Mouse (Mus musculus) kidney, embryonic 16.5 days (tissue): ENCODE data around the gene Lcn10. TPM values are rescaled to one million over a fixed set of nuclear protein-coding genes. Genes with fewer than 3 reads are reported as not detected.

Source experiments
- ATAC-seq: fragments of 200-750 bp; cut with Nextera tagmentation; 2 replicates; pipeline ENCODE4 v1.8.0; 2017; ENCODE audit warnings: moderate TSS enrichment; ENCODE audit not compliant: low FRiP score, low TSS enrichment
- H3K27ac ChIP-seq: fragments of 300-500 bp; sonication (generic); 2 replicates; pipeline ENCODE4 v1.5.1; 2014; ENCODE audit warnings: low read length
- H3K27me3 ChIP-seq: fragments of 300-500 bp; sonication (generic); 2 replicates; pipeline ENCODE4 v1.6.1; 2014; ENCODE audit warnings: low read length, control low read depth, mixed read lengths; ENCODE audit not compliant: insufficient read depth
- H3K36me3 ChIP-seq: fragments of 300-500 bp; sonication (generic); 2 replicates; pipeline ENCODE4 v1.6.1; 2014; ENCODE audit warnings: low read length, control low read depth, mixed read lengths; ENCODE audit not compliant: insufficient read depth
- H3K4me1 ChIP-seq: fragments of 300-500 bp; sonication (generic); 2 replicates; pipeline ENCODE4 v1.6.1; 2014; ENCODE audit warnings: low read length, control low read depth, mixed read lengths; ENCODE audit not compliant: insufficient read depth
- H3K4me2 ChIP-seq: fragments of 300-500 bp; sonication (generic); replicated peaks from 2 replicates; pipeline ENCODE4 v1.6.1; 2014; ENCODE audit warnings: low read depth, low read length
- H3K4me3 ChIP-seq: fragments of 300-500 bp; sonication (generic); 2 replicates; pipeline ENCODE4 v1.5.1; 2014; ENCODE audit warnings: mild to moderate bottlenecking, low read length
- H3K9ac ChIP-seq: fragments of 300-500 bp; sonication (generic); replicated peaks from 2 replicates; pipeline ENCODE4 v1.6.1; 2014; ENCODE audit warnings: low read length
- H3K9me3 ChIP-seq: fragments of 300-500 bp; sonication (generic); 2 replicates; pipeline ENCODE4 v1.6.1; 2016; ENCODE audit warnings: low read length, control low read depth
- WGBS: fragments of 180-500 bp; shearing (Covaris S2); extraction: QIAGEN DNeasy Blood & Tissue Kit; methylation state at CpG from one replicate; pipeline ENCODE4 v1.1.7; 2014; 5-methylcytosine and 5-hydroxymethylcytosine counted together
- polyA plus RNA-seq: library from polyadenylated mRNA; unstranded; fragments of >200 nt; fragmentation: Nextera tagmentation; extraction: Ambion mirVana; gene quantifications from 2 replicates; pipeline ENCODE4 v1.2.1, GENCODE M21; 2015

Gene Lcn10
- polyA plus RNA-seq, 1 experiment from 2014 or later, result not detected

- peak; percentile 27; the same call in 1 of the 2 replicates for ATAC-seq
- Histone ChIP-seq H3K36me3 (no peaks in the 10 kb centered on the region), H3K9ac (no peak overlapping the region), H3K4me3 (no peak overlapping the region), H3K4me2 (no peak overlapping the region), H3K27me3 (no peaks in the 10 kb centered on the region), H3K4me1 (no peaks in the 10 kb centered on the region), H3K27ac (peak overlapping the region; percentile 37; the same call in 1 of the 2 replicates), H3K9me3 (no peaks in the 10 kb centered on the region)
- 18% methylated on average over 2 of the region's 2 CpGs for WGBS
Observed at GRCm38 (mm10) chr2:25733199-25733930, 50.8 kb downstream of the Lcn10 start.

Other genes with a start within 250 kb of the Lcn10 start
- gene Clic3, start 225.9 kb upstream of the Lcn10 start, polyA plus RNA-seq, result 3.9 and 8.5 TPM in 2 replicates
- 33.8 and 35.9 TPM in 2 replicates for gene Paxx, start 221.6 kb upstream of the Lcn10 start, polyA plus RNA-seq
- gene Ptgds, start 212.7 kb upstream of the Lcn10 start, polyA plus RNA-seq, result 1.8 and 4.7 TPM in 2 replicates
- not detected in 2 replicates for gene Lcn12, start 188.8 kb upstream of the Lcn10 start, polyA plus RNA-seq
- gene Fbxw5, start 182.0 kb upstream of the Lcn10 start, polyA plus RNA-seq, result 105 and 115 TPM in 2 replicates
- gene C8g, start 181.0 kb upstream of the Lcn10 start, polyA plus RNA-seq, result 9.5 and 9.6 TPM in 2 replicates
- gene Traf2, start 135.8 kb upstream of the Lcn10 start, polyA plus RNA-seq, result 40.6 and 43.6 TPM in 2 replicates
- gene Edf1, start 124.9 kb upstream of the Lcn10 start, polyA plus RNA-seq, result 372 and 373 TPM in 2 replicates
- 12.2 and 14.7 TPM in 2 replicates for gene Mamdc4, start 107.9 kb upstream of the Lcn10 start, polyA plus RNA-seq
- gene Phpt1, start 107.5 kb upstream of the Lcn10 start, polyA plus RNA-seq, result 193 and 206 TPM in 2 replicates
- 0.18 and 0.22 TPM in 2 replicates for gene Ajm1, start 101.0 kb upstream of the Lcn10 start, polyA plus RNA-seq
- 69.8 and 73.9 TPM in 2 replicates for gene Rabl6, start 74.2 kb upstream of the Lcn10 start, polyA plus RNA-seq
- gene Ccdc183, start 65.0 kb upstream of the Lcn10 start, polyA plus RNA-seq, result 0.27 and 0.33 TPM in 2 replicates
- gene Tmem141, start 60.7 kb upstream of the Lcn10 start, polyA plus RNA-seq, result 36.1 and 37.6 TPM in 2 replicates
- 2.6 and 3.2 TPM in 2 replicates for gene Fcna, start 54.7 kb upstream of the Lcn10 start, polyA plus RNA-seq
- gene Lcn8, start 29.6 kb upstream of the Lcn10 start, polyA plus RNA-seq, result not detected in 2 replicates
- gene Lcn5, start 24.8 kb upstream of the Lcn10 start, polyA plus RNA-seq, result not detected in 2 replicates
- gene Lcn6, start 5.9 kb upstream of the Lcn10 start, polyA plus RNA-seq, result not detected in 2 replicates
- gene Obp2a, start 17.3 kb downstream of the Lcn10 start, polyA plus RNA-seq, result 0.24 TPM in 1 of 2 replicates, not detected in the other
- 89.0 and 91.6 TPM in 2 replicates for gene Bmyc, start 24.0 kb downstream of the Lcn10 start, polyA plus RNA-seq
- gene Obp2b, start 54.3 kb downstream of the Lcn10 start, polyA plus RNA-seq, result not detected in 2 replicates
- gene Lcn3, start 82.8 kb downstream of the Lcn10 start, polyA plus RNA-seq, result not detected in 2 replicates
- gene Lcn11, start 94.3 kb downstream of the Lcn10 start, polyA plus RNA-seq, result not detected in 2 replicates
- gene Gm13539, start 99.5 kb downstream of the Lcn10 start, polyA plus RNA-seq, result not detected in 2 replicates
- not detected in 2 replicates for gene Glt6d1, start 133.1 kb downstream of the Lcn10 start, polyA plus RNA-seq
- not detected in 2 replicates for gene Lcn9, start 140.4 kb downstream of the Lcn10 start, polyA plus RNA-seq
- 0.24 TPM in 1 of 2 replicates, not detected in the other for gene Sohlh1, start 164.5 kb downstream of the Lcn10 start, polyA plus RNA-seq
- gene Kcnt1, start 181.0 kb downstream of the Lcn10 start, polyA plus RNA-seq, result 0.74 and 0.91 TPM in 2 replicates